Mouse (Mus musculus): ENCODE results near the gene Ccl27a. TPM values are rescaled to one million over a fixed set of nuclear protein-coding genes. Genes with fewer than 3 reads are reported as not detected.
"Not testable (repeated sequence)": the region's sequence is repeated elsewhere in the genome, so short reads cannot be mapped to it uniquely, and the experiment has no call there.

Gene Ccl27a
- total RNA-seq (2022) = 100 to 1,000 TPM; 189 to 252 (median 238) TPM

DNA sequence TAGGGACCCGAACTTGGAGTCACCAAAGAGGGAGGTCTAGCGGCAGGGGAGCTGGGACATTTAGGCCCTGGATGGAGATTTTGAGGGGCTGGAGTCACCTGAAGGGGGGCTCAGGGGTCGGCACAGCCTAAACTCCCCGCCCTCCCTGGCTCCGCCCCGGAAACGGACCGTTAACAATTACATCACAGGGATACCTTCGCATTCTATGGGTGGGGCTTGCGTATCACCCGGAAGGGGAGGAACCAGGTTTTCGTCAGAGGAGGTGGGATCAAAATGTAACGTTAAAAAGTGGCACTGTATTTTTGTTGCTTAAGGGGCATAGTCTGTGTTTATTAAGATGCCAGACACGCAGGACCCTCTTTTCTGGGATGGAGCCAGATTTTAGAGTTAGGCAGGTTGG, at the start of gene Ccl27a:
Ccl27a (minus strand) TSS at position 246 of the 400 bp plus-strand sequence.
- DNase-seq (ENCODE audit: low spot score in 2 of 2) = peak in 1 of 2 experiments; percentile 78

DNA sequence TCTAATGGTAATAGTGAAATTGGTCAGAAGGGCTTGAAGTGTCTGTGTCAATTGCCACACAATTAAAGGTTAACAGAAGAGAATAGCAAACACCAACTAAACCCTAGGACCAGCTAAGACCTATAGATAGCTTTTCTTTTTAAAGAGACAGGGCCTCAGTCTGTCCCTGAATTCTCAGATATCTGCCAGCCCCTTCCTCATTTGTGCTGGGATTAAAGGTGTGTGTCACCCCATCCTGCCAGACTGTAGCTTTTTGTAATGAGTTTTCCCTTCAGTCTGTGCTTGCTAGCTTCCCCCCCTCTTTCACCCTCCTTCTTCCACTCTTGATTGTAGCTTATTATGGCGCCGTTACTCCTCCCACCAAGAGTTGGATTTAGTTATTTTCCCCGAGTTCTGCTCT, 9.2 kb upstream of the Ccl27a start:
- DNase-seq (ENCODE audit: low spot score in 2 of 2) = not testable (repeated sequence)

DNA sequence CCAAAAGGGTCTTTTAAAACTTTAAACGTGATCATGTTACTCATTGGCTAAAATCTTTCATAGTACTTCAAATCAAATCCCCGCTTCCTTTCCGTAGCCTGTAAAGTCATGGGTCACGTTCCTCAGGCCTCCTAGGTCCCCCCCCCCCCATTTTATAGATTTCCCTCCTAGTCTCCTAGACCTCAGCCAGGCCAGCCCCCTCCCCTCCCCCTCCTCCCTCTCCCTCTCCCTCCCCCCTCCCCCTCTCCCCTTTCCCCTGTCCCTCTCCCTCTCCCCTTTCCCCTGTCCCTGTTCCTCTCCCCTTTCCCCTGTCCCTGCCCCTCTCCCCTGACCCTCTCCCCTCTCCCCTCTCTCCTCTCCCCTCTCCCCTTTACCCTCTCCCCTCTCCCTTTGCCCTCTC, 8.7 kb upstream of the Ccl27a start:
- not testable (repeated sequence) for DNase-seq (ENCODE audit: low spot score in 2 of 2)

DNA sequence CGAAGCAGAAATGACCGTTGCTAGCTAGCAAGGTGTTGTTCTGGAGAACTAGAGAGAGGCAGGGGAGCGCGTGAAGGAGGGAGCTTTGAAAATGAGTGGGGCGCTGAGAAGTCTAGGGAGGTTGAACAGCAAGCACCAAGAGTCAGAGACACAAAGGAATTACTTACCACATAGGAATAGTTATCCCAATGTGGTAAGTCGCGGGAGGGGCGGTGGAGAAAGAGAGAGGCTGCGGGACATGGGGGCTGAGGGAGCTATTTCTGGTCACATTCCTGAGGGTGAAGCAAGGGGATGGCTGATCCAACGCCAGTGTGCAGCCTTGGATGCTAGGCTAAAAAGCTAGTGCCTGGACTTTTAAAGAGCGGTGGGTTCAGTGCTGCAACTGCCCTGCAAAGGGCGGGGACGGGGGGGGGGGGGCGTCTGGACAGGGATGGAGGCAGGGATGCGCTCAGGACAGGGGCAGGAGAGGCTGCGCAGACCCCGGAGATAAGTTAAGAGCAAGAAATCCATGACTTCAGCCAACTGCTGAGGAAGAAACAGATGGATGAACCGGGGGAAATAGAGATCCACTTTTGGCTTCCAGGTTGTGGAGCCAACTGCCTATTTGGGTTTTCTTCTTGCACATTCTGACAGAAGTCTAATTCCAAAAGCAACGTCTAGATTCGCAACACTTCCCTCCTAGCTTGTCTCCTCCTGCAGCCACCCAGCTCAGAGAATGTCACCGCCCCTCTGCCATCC, 7.9 kb upstream of the Ccl27a start:
- not testable (repeated sequence) for DNase-seq (ENCODE audit: low spot score in 2 of 2)

DNA sequence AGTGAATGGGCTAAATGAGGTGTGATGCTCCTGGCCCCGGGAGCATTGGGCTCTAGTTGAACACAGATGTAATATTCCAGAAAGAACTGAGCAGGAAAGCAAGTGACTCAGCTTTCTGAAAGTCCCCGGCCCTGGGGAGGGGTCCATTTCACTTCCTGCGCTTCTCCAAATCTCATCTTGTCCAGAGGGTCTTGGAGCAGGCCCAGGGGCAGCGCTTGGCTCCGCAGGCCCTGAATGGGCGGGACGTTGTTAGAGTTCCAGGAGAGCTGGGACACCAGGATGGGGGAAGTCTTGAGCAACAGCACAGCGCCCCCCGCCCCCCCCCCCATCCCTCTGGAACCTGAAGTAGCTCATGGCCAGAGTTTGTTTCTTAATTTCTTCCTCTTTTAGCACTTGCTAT, 7.2 kb upstream of the Ccl27a start:
- DNase-seq (ENCODE audit: low spot score in 2 of 2) = not testable (repeated sequence)

DNA sequence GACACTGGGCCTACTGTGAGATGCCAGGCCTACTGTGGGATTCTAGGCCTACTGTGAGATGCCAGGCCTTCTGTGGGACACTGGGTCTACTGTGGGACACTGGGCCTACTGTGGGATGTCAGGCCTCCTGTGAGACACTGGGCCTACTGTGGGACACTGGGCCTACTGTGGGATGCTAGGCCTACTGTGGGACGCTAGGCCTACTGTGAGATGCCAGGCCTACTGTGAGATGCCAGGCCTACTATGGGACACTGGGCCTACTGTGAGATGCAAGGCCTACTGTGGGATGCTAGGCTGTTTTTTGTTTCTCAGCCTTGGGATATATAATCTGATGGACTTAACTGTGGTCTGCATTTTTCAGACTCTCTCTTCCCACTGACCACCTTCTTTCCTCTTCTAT, 1.8 kb upstream of the Ccl27a start:
- not testable (repeated sequence) for DNase-seq (ENCODE audit: low spot score in 2 of 2)

DNA sequence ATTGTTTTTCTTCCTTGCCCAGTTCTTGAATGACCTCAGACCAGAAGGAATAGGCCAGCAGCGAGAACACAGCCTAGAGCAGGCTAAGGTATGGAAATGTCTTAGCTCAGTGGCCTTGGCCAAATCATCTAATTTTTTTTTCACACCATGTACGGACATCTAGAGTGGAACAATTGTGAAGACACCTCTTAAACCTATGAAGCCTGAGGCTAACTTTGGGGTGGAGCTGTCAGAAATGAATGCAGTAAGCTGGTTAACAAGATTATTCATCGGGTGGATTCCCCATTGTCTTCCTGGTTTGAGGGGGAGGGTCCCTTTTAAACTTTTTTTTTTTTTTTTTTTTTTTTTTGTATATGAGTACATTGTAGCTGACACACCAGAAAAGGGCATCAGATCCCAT, 459 bp upstream of the Ccl27a start:
- DNase-seq (ENCODE audit: low spot score in 2 of 2) = not testable (repeated sequence)

DNA sequence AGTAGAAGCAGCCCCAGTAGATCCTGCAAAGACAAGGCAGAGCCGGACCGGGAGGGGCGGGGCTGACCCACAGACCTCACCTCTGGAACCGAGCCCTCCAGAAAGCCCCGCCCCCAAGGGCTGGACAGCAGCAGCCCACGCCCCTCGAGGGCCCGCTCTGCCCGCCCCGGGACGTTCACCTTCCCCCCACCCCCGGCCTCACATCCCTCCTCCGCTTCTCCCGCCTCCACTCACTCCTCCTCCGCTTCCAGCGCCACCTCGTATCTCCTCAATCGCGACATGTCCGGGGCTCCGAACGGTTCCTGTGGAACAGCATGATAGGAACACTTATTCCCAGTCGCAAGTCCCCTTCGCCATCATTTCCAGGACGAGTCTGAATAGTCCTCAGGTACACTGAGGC, 545 bp downstream of the Ccl27a start:
- not testable (repeated sequence) for DNase-seq (ENCODE audit: low spot score in 2 of 2)

DNA sequence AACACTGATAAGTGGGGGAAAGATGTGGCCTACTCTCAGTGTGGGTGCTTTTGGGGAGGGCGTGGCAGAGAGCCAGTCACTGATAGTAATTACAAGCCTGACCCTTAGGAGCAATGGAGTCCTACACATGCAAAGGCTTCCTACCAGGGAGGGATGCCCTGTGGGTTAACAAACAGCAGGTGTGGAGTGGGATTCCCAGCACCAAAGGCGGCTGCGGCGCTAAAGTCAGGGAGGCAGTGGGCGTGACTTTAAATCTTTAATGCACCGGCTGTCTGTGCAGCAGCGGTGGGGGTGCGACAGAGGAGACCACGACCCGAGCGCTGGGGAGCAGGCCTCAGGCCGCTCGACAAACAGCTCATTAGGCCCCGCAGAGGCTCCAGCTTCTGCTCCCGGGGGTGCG, 1.1 kb downstream of the Ccl27a start:
- DNase-seq (ENCODE audit: low spot score in 2 of 2) = not testable (repeated sequence)

DNA sequence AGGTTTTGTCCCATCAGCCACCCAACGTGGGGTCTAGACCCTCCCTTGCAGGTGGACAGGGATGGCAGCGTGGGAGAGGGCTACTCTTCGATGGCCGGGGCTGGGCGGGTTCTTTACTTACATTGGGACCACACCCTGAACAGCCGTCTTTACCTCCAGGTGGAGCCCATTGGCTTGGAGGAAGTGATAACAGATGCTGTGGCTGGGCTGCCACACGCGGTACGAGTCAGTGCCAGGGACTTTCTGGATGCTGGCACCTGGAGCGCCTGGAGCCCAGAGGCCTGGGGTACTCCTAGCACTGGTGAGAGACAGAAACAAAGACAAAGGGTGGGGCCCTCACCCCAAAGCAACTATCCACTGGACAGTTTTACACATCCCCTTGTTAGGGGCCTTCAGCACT, 6.7 kb downstream of the Ccl27a start:
- DNase-seq (ENCODE audit: low spot score in 2 of 2) = not testable (repeated sequence)

DNA sequence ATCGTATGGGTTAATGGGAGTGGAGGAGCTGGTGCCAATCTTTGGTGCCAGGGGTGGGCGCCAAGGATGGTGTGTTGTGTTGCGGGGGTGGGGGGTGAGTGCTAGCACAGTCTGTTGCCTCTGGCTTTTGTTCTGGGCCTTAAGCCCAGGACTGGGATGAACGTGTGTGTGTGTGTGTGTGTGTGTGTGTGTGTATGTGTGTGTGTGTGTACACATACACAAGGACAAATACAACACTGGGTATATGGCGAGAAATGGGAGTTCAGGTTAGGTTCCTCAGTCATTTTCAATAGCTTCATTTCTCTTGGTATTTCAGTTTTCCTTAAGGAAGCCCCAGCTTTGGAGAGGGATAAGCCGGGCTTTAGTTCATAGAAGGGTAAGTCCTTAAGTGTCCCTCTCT, 10.9 kb downstream of the Ccl27a start:
- DNase-seq (ENCODE audit: low spot score in 2 of 2) = not testable (repeated sequence)

DNA sequence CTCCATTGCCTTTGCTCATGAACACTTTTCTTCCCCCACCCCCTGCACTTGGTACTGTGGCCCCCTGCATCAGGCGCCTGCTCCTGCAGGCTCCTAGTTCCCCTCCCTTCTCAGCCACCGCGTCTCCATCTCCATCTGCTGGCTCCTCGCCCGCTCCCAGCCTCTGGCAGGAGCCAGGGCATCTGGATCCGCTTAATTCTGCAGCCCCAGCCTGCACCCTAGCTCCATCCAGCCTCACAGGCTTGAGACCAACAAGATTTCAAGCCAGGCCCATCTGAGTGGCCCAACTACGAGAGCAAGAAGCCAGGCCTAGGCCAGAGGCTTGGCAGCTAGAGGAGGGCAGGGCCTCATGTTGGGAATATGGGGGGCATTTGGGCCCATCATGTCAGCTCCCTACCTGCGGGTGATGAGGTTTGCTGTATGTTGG, 11.3 kb downstream of the Ccl27a start:
- DNase-seq (ENCODE audit: low spot score in 2 of 2) = peak in 1 of 2 experiments; percentile 51

DNA sequence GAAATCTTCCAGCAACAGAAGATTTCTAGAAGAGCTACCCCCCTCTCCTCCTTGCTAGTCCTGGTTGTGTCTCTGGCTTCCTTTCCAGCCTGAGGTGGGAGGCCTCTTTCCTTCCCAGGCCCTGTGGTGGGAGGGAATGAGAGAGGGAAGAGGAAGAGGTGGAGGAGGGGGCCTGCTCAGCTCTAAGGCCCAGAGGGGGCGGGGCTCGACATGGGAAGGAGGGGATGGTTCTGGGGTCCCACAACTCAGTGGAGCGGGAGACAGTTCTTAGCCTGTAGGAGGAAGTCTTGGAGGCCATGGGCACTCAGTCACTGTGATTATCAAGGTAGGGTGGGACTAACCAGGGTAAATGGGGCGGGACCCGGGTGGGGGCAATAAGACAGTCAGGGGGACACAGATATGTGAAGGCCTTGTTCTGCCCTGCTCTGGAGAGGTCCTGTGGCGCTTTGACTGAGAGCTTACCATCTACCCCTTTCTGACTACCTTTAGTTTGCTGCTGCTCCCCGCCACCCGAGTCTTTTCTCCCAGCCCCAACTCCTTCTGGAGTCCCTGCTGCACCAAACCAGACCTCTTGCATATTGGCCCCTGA, 11.9 kb downstream of the Ccl27a start:
- DNase-seq (ENCODE audit: low spot score in 2 of 2) = no peak

DNA sequence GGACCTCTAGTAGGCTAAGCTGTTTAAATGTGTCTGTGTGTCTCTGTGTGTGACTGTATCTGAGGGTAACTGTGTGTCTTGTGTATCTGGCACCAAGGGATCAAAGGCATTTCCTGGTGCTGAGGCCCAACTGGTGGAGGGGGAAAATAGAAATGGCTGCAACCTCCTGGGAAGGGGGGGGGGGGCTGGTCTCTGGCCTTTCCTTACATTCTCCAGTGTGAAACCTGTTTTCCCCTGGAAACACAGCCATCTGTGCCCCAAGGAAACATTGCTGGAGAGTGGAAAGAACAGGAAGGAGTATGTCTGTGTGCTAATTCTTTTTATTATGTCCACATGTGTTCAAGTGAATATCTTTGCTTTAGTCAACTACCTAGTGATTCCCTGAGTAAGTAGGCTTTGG, 12.4 kb downstream of the Ccl27a start:
- DNase-seq (ENCODE audit: low spot score in 2 of 2) = no peak

DNA sequence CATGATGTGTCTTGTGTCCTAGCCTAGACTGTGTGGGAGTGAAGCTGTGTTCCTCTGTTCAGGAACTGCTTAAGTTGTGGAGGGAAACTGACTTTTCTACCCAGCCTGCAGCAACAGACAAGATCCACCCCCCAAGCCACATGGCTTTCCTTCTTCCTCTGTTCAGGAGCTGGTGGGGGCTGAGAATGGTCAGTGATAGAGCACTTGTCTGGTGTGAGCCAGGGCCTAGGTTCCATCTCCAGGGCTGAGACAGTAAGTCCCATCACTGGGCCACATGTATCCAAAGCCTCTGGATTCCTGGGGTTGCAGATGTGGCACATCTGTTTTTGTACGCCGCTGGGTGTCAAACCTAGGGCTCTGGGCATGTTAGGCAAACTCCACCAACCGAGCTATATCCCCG, 13.1 kb downstream of the Ccl27a start:
- no peak for DNase-seq (ENCODE audit: low spot score in 2 of 2)

DNA sequence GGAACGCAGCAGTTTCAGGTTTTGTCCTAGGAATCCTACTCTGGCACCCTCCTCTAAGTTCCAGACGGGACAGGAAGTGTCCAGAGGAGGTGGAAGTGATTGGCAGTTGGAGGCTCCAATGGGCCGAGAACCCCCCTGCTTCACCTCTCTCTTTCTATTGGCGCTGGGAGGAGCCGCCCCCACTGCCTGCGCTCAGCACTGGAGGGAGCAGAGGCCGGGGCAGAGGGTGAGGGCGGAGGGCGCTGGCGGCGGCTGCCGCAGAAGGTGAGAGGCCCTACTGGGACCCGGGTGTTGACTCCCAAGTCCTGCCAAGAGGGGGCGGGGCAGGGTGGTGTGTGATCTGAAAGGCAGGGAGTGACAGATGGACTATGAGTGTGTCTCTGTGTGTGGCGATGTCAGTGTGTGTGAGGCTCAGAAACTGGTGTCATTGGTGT, 13.7 kb downstream of the Ccl27a start:
- DNase-seq (ENCODE audit: low spot score in 2 of 2) = peak in 1 of 2 experiments; percentile 74

DNA sequence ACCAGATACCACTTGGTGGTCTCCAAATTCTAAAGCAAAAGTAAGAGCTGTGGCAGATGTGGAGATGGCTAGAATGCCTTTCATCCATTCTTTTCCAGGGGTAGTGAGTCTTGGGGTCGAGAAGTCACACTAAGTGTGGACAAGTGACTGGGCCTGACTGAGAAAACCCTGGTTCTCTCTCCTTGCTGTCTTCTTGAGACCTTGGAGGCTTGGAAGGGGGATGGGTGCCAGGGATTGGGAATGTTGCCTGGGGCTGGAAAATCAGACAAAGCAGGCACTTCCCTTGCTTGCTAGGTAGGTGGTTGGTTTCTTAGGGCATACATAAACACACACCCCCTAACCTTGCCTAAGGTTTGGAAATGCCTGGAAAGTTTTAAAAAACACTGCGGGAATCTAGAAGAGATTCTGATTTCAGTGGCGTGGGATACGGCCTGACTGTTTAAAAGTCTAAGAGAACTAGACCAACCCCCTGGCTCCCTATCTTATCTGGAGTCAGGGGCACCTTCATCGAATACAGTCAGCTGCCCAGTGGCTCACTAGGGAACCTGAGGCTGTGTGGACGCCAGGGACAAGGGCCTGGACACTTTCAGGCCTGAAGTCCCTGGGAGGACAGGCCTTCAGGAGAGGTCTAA, 14.3 kb downstream of the Ccl27a start:
- DNase-seq (ENCODE audit: low spot score in 2 of 2) = no peak

DNA sequence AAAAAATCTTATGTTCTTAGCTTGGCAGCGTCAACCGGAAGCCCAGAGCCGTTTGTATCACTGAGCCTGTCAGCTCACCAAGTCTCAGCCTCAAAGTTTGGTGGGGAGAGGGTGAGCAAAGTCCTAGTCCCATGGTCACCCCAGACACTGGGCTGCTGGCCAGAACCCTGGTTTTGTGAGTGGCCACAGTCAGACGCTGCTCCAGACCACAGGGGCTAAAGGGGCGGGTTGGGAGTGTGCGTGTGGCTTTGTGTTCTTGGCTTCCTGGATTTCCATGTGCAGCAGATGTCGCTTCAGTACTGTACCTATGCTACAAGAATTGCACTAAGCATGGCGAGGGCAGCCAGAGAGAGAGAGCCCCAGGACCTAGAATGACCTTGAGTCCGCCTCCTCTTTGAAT, 14.8 kb downstream of the Ccl27a start:
- DNase-seq (ENCODE audit: low spot score in 2 of 2) = peak in 1 of 2 experiments; percentile 38

DNA sequence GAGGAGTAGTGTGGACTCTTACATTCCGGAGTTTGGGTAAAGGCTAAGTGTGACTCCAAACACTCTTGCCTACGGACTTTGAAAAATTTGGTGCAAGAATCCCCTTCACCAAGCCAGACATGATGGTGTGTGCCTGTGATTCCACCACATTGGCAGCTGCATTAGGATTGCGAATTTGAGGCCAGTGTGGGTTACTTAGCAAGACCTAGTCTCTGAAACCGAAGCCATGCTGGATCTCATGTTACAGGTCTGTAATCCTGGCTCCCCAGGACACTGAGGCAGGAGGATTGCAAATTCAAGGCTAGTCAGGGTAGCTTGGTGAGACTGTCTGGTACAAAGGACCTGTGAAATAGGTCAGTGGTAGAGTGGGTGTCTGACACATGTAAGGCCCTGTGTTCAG, 15.3 kb downstream of the Ccl27a start:
- DNase-seq (ENCODE audit: low spot score in 2 of 2) = no peak

DNA sequence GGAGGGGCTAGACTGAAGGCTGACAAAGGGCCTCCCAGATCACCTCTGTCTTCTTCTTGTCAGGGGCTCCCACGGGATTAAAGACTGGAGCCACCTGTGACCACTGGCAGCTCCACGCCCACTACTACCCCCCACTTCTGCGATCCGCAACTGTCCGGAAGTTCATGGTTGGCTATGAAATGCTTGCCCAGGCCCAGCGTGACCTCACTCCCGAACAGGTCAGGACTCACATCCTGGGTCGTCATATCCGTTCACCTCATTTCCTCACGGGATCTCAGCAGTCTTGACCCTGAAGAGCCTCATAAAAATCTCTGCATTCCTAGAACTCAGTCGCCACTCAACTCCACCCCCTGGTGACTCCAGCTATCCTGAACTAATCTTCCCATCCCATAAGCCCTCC, 16.0 kb downstream of the Ccl27a start:
- DNase-seq (ENCODE audit: low spot score in 2 of 2) = no peak

DNA sequence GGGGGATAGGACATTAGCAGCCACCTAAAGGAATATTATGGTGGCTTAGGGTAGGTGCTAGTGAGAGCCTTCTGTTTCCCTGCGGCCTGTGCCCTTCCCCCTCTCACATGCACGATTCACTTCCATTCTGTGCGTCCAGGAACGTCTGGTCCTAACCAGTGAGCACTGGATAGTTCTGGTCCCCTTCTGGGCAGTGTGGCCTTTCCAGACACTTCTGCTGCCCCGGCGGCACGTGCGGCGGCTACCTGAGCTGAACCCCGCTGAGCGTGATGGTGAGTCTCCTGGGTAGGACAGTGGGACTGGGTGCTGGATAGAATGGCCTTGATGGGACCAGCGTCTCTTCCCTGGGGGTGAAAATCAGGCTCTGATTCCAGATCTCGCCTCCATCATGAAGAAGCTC, 16.7 kb downstream of the Ccl27a start:
- DNase-seq (ENCODE audit: low spot score in 2 of 2) = no peak

DNA sequence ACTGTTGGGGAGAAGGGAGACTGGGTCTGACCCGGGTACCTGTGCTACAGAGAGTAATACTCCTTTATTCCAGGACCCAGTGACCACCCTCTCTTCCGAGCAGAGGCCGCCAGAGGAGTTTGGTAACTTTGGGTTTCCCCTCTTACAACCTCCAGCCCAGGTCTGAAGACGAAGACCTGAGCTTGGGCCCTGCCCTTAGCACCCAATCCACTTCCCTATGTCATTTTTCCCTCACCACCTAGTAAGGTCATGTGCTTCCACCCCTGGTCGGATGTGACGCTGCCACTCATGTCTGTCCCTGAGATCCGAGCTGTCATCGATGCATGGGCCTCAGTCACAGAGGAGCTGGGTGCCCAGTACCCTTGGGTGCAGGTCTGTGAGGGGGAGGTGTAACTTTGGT, 17.6 kb downstream of the Ccl27a start:
- no peak for DNase-seq (ENCODE audit: low spot score in 2 of 2)
